Mouse (Mus musculus): ENCODE measurements around the gene Rps6kc1. TPM values are rescaled to one million over a fixed set of nuclear protein-coding genes. Genes with fewer than 3 reads are reported as not detected.

Rps6kc1 gene
- total and polyA plus RNA-seq, 2 experiments from 2014 or later: 26.1 to 42.8 TPM

DNA sequence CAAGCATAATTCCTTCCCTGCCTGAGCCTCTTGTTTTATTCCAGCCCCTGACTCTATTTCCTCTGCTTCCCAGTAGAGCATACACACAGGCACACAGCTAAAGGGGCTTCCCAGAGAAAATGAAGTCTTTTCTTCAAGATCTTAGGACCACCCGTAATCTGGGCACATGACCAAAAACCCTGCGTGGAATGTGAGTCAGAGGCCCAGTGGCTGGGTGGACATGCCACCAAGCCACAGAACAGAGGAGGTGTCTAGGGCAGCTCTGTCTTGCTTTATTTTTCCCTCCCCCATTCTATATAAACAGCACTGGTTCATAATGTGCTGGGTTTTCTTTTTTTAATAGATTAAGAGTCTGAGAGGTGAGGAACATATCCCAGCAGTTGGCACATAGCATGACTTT lies 184.2 kb downstream of the Rps6kc1 start:
- Histone ChIP-seq H3K4me1 (ENCODE audit: insufficient read depth) (peaks cover 17% of the 10 kb centered on the region; the same call in 1 of the 2 replicates), H3K27me3 (ENCODE audit: insufficient read depth, low read length) (no peaks in the 10 kb centered on the region; the same call in 1 of the 2 replicates), H3K9me3 (ENCODE audit: low read length) (no peaks in the 10 kb centered on the region), H3K27ac (ENCODE audit: low read depth, low read length) (peak overlapping the region; percentile 69), H3K36me3 (ENCODE audit: insufficient read depth) (no peaks in the 10 kb centered on the region), H3K9ac (no peak overlapping the region), H3K4me3 (ENCODE audit: low read depth, low read length) (no peak overlapping the region), H3K4me2 (ENCODE audit: low read depth) (no peak overlapping the region)
- TF ChIP-seq CTCF (IDR thresholded peaks at IDR 0.05; ENCODE audit: low read depth): no peak
- ATAC-seq: no peak
- peak; percentile 47 for DNase-seq
- 18% methylated on average over 2 of the region's 2 CpGs for WGBS

DNA sequence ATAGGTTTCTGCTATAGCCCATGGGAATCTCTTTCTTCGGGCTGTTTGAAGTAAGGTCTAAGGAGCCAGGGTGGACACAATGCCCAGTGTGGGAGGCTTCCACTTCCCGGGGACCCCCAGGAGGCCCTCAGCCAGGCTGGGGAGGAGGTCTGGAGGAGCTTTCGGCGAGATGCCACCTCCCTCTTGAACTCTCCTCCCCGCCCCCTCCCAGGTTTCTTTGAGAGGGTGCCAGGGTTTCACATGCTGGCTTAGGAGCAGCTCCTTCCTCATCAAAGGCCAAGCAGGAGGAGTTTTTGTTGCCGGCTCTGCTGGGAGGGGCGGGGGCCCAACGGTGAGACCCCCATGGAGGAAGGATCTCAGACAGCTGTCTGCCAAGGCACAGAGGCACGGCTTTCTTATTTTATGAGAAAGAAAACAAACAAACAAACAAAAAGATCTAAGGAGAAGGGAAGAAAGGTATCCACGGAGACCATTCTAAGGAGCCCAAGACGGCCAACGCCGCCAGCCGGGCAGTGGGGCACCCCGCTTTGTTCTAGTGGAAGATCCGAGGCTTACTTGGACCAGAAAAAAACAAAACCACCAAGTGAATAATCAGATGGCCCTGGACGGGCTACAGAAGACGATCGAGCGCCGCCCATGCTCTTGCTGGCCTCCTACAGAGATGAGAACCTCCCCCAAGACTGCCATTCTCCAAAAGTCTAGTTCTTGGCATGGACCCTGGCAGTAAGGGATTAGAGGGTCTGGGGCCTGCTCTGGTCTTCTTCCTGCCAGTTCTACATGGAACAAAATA lies 186.8 kb downstream of the Rps6kc1 start:
- 16% methylated on average over 21 of the region's 21 CpGs for WGBS

DNA sequence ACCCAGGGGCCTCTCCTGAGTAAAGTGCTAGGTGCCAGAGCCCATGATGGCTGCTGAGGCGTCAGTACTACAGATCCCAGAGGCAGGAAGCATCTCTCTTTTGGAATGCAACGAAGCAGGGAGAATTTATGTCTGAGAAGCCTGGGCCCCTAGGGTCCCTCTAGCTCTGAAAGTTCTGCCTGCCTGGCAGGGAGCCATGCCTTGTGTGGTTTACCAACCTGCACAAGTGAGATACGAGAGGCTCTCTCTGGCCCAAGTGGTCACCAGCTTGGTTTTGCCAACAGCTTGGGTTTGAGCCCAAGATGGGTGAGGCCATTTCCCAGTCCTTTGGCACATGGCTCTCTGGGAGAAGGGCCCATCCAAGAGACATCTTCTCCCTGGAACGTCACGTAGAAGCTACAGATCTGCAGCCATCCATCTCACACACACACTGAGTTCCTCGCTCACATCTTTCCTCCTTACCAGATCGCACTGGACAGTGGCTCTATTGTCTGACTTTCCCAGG lies 187.6 kb downstream of the Rps6kc1 start:
- Histone ChIP-seq H3K27me3 (ENCODE audit: insufficient read depth, low read length) (no peaks in the 10 kb centered on the region; the same call in 1 of the 2 replicates), H3K27ac (ENCODE audit: low read depth, low read length) (no peak overlapping the region), H3K9me3 (ENCODE audit: low read length) (no peaks in the 10 kb centered on the region), H3K4me1 (ENCODE audit: insufficient read depth) (peaks cover 9% of the 10 kb centered on the region; the same call in 1 of the 2 replicates), H3K4me3 (ENCODE audit: low read depth, low read length) (no peak overlapping the region), H3K4me2 (ENCODE audit: low read depth) (no peak overlapping the region), H3K9ac (no peak overlapping the region), H3K36me3 (ENCODE audit: insufficient read depth) (no peaks in the 10 kb centered on the region)
- ATAC-seq (no peak), DNase-seq (peak; percentile 17)
- WGBS: 65% methylated on average over 7 of the region's 7 CpGs
- no peak for TF ChIP-seq CTCF (IDR thresholded peaks at IDR 0.05; ENCODE audit: low read depth)

More for the DNA sequence above, 186.8 kb downstream of the Rps6kc1 start:
- H3K4me1 ChIP-seq (ENCODE audit: insufficient read depth): peaks cover 16% of the 10 kb centered on the region; the same call in 1 of the 2 replicates
- H3K27ac ChIP-seq (ENCODE audit: low read depth, low read length): no peak overlapping the region; the same call in 1 of the 2 replicates
- no peaks in the 10 kb centered on the region for H3K9me3 ChIP-seq (ENCODE audit: low read length)
- TF ChIP-seq CTCF (IDR thresholded peaks at IDR 0.05; ENCODE audit: low read depth): no peak
- H3K4me2 ChIP-seq (ENCODE audit: low read depth): no peak overlapping the region
- no peaks in the 10 kb centered on the region; the same call in 1 of the 2 replicates for H3K27me3 ChIP-seq (ENCODE audit: insufficient read depth, low read length)
- no peak overlapping the region for H3K4me3 ChIP-seq (ENCODE audit: low read depth, low read length)
- no peak overlapping the region for H3K9ac ChIP-seq
- DNase-seq: peak; percentile 47
- peak; percentile 18 for ATAC-seq
- H3K36me3 ChIP-seq (ENCODE audit: insufficient read depth): no peaks in the 10 kb centered on the region

DNA sequence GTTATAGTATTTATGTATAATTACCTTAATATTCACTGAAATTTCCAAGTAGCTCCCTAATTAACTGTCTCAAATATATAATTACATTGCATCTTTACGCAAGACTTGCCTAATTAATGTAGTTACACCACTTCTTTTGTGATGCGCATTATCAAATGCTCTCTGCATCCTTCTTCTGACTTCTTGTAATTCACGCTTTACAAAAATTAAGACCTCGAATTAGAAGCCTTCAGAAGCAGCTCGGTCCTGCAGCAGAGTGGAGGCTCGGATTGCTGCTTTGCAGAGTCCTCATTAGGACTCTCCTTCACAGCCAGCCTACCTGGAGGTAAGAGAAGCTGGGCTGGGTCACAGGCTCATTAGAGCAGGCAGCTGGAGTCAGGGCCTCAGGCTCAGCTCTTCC lies 197.7 kb downstream of the Rps6kc1 start:
- no peaks in the 10 kb centered on the region for H3K9me3 ChIP-seq (ENCODE audit: low read length)
- no peaks in the 10 kb centered on the region for H3K4me1 ChIP-seq (ENCODE audit: insufficient read depth)
- no peaks in the 10 kb centered on the region for H3K36me3 ChIP-seq (ENCODE audit: insufficient read depth)
- 33% methylated on average over 6 of the region's 6 CpGs for WGBS
- no peak overlapping the region for H3K27ac ChIP-seq (ENCODE audit: low read depth, low read length)
- no peak for TF ChIP-seq CTCF (IDR thresholded peaks at IDR 0.05; ENCODE audit: low read depth)
- H3K27me3 ChIP-seq (ENCODE audit: insufficient read depth, low read length): no peaks in the 10 kb centered on the region; the same call in 1 of the 2 replicates
- DNase-seq (no peak), ATAC-seq (no peak)
- no peak overlapping the region for H3K4me3 ChIP-seq (ENCODE audit: low read depth, low read length)
- H3K4me2 ChIP-seq (ENCODE audit: low read depth): no peak overlapping the region
- H3K9ac ChIP-seq: no peak overlapping the region

DNA sequence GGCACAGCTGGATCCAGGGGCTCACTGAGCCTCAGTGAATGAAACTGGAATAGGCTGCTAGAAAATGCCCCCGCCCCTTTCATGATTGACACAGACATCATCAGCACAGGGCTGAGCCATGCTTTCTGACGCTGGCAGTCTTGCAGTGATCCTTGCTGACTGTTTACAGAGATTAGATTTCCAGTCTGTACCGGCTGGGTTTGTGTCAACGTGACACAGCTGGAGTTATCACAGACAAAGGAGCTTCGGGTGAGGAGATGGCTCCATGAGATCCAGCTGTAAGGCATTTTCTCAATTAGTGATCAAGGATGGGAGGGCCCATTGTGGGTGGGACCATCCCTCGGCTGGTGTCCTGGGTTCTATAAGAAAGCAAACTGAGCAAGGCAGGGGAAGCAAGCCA lies 214.0 kb downstream of the Rps6kc1 start:
- H3K27me3 ChIP-seq (ENCODE audit: insufficient read depth, low read length): no peaks in the 10 kb centered on the region; the same call in 1 of the 2 replicates
- H3K9me3 ChIP-seq (ENCODE audit: low read length): no peaks in the 10 kb centered on the region
- TF ChIP-seq CTCF (IDR thresholded peaks at IDR 0.05; ENCODE audit: low read depth): no peak
- WGBS: 35% methylated on average over 6 of the region's 6 CpGs
- no peaks in the 10 kb centered on the region for H3K4me1 ChIP-seq (ENCODE audit: insufficient read depth)
- no peak overlapping the region for H3K4me3 ChIP-seq (ENCODE audit: low read depth, low read length)
- 0 out of 2 replicates have a peak, but pooled peaks have one; percentile 29 for ATAC-seq
- H3K27ac ChIP-seq (ENCODE audit: low read depth, low read length): no peak overlapping the region
- H3K36me3 ChIP-seq (ENCODE audit: insufficient read depth): no peaks in the 10 kb centered on the region
- no peak for DNase-seq
- no peak overlapping the region for H3K9ac ChIP-seq
- H3K4me2 ChIP-seq (ENCODE audit: low read depth): no peak overlapping the region

DNA sequence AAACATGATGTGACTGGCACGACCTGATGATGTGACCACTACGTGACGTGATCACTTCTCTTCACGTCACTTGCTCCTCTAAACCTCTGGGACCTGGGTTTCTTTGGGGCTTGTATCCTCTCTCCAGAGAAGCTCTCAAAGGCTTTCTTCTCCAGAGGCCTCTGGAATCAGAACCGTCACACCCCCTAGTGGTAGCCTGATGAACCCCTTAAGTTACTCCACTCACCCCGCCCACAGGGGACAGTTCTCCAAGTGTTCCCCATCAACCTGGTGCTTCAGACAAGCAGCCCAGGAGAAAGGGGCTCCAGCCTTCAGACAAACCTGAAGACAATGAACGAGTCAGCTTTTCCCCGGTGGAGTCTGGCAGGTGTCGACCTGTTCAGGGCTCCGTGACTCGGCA lies 216.0 kb downstream of the Rps6kc1 start:
- Histone ChIP-seq H3K4me3 (ENCODE audit: low read depth, low read length) (no peak overlapping the region), H3K9ac (no peak overlapping the region), H3K27me3 (ENCODE audit: insufficient read depth, low read length) (peaks cover under 1% of the 10 kb centered on the region), H3K36me3 (ENCODE audit: insufficient read depth) (no peaks in the 10 kb centered on the region), H3K4me1 (ENCODE audit: insufficient read depth) (no peaks in the 10 kb centered on the region), H3K9me3 (ENCODE audit: low read length) (no peaks in the 10 kb centered on the region), H3K4me2 (ENCODE audit: low read depth) (no peak overlapping the region), H3K27ac (ENCODE audit: low read depth, low read length) (no peak overlapping the region)
- peak; percentile 48 for DNase-seq
- TF ChIP-seq CTCF (IDR thresholded peaks at IDR 0.05; ENCODE audit: low read depth): peak; percentile 55
- ATAC-seq: no peak
- 72% methylated on average over 11 of the region's 11 CpGs for WGBS
